Mouse (Mus musculus): ENCODE measurements at regions not wholly inside any gene's neighbourhood (a gene's known extent, or its start where the extent isn't known, plus 50 kb on each side); places are given as distances from the start of the nearest gene placed in this dataset.

- DNase-seq (ENCODE audit: low spot score), result peak; percentile 6
Observed at GRCm38 (mm10) chr11:111843728-111844258, 777.8 kb downstream of the Kcnj2 start.

- DNase-seq (ENCODE audit: low spot score), result no peak
Observed at GRCm38 (mm10) chr11:111844382-111845027, 778.5 kb downstream of the Kcnj2 start.

GRCm38 (mm10) chr11:111857288-111857687, 791.3 kb downstream of the Kcnj2 start:
- DNase-seq (ENCODE audit: low spot score), result no peak

- DNase-seq (ENCODE audit: low spot score), result no peak
Observed at GRCm38 (mm10) chr11:111858111-111858510, 792.1 kb downstream of the Kcnj2 start.

- DNase-seq (ENCODE audit: low spot score), result no peak
Observed at GRCm38 (mm10) chr11:111865143-111865542, 799.2 kb downstream of the Kcnj2 start.

GRCm38 (mm10) chr11:111875406-111875805, 809.4 kb downstream of the Kcnj2 start:
- no peak for DNase-seq (ENCODE audit: low spot score)

GRCm38 (mm10) chr11:111880146-111880545, 814.2 kb downstream of the Kcnj2 start:
- DNase-seq (ENCODE audit: low spot score), result no peak

- DNase-seq (ENCODE audit: low spot score), result no peak
Observed at GRCm38 (mm10) chr11:111890026-111890425, 824.1 kb downstream of the Kcnj2 start.

- no peak for DNase-seq (ENCODE audit: low spot score)
Observed at GRCm38 (mm10) chr11:111893861-111894260, 827.9 kb downstream of the Kcnj2 start.

GRCm38 (mm10) chr11:111895221-111896200, 829.5 kb downstream of the Kcnj2 start:
- no peak for DNase-seq (ENCODE audit: low spot score)

- no peak for DNase-seq (ENCODE audit: low spot score)
Observed at GRCm38 (mm10) chr11:111897001-111897400, 831.0 kb downstream of the Kcnj2 start.

GRCm38 (mm10) chr11:111904086-111904485, 838.1 kb downstream of the Kcnj2 start:
- DNase-seq (ENCODE audit: low spot score), result no peak

GRCm38 (mm10) chr11:111913891-111914290, 847.9 kb downstream of the Kcnj2 start:
- DNase-seq (ENCODE audit: low spot score), result no peak

GRCm38 (mm10) chr11:111926336-111926735, 855.7 kb upstream of the Sox9 start:
- DNase-seq (ENCODE audit: low spot score), result no peak

- DNase-seq (ENCODE audit: low spot score), result no peak
Observed at GRCm38 (mm10) chr11:111929366-111929765, 852.7 kb upstream of the Sox9 start.

- DNase-seq (ENCODE audit: low spot score), result no peak
Observed at GRCm38 (mm10) chr11:111932052-111932451, 850.0 kb upstream of the Sox9 start.

GRCm38 (mm10) chr11:111944282-111944681, 837.7 kb upstream of the Sox9 start:
- DNase-seq (ENCODE audit: low spot score), result no peak

GRCm38 (mm10) chr11:111945806-111946205, 836.2 kb upstream of the Sox9 start:
- no peak for DNase-seq (ENCODE audit: low spot score)

GRCm38 (mm10) chr11:111947671-111948070, 834.4 kb upstream of the Sox9 start:
- peak; percentile 38 for DNase-seq (ENCODE audit: low spot score)

- no peak for DNase-seq (ENCODE audit: low spot score)
Observed at GRCm38 (mm10) chr11:111953421-111953820, 828.6 kb upstream of the Sox9 start.

GRCm38 (mm10) chr11:111957721-111958287, 824.2 kb upstream of the Sox9 start:
- DNase-seq (ENCODE audit: low spot score), result no peak

GRCm38 (mm10) chr11:111961047-111961837, 820.8 kb upstream of the Sox9 start:
- DNase-seq (ENCODE audit: low spot score), result no peak
